8 mouse cellular contexts compared by ENCODE assay signal in genomic region chr11:119089235-119090075, GRCm38 (mm10). TPM values are rescaled to one million over a fixed set of nuclear protein-coding genes. Genes with fewer than 3 reads are reported as not detected.
DNase-seq lines count a peak whose midpoint lies in the region; ATAC-seq and TF ChIP-seq lines count a peak whose summit lies in the region.

No protein-coding gene starts in this region.

- no peaks in the 10 kb centered on the region for H3K36me3 ChIP-seq in liver, adult 2 months (ENCODE audit: control insufficient read depth, insufficient read depth, low read length)
- no peaks in the 10 kb centered on the region for H3K36me3 ChIP-seq in hindbrain, embryonic 10.5 days
- H3K36me3 ChIP-seq in limb, embryonic 12.5 days: no peaks in the 10 kb centered on the region
- no peaks in the 10 kb centered on the region for H3K36me3 ChIP-seq in neural tube, embryonic 12.5 days

- peaks cover 14% of the 10 kb centered on the region for H3K4me1 ChIP-seq in liver, adult 2 months (ENCODE audit: control insufficient read depth, insufficient read depth, low read length)
- peaks cover 66% of the 10 kb centered on the region for H3K4me1 ChIP-seq in hindbrain, embryonic 10.5 days (replicated peaks)
- peaks cover 58% of the 10 kb centered on the region for H3K4me1 ChIP-seq in limb, embryonic 12.5 days (replicated peaks)
- peaks cover 41% of the 10 kb centered on the region for H3K4me1 ChIP-seq in neural tube, embryonic 12.5 days

- no peak for ATAC-seq in limb, embryonic 12.5 days (ENCODE audit: insufficient number of reproducible peaks, insufficient read depth, low FRiP score, low TSS enrichment, low read depth)
- no peak for ATAC-seq in neural tube, embryonic 12.5 days (ENCODE audit: low FRiP score, low read depth)

- H3K4me3 ChIP-seq in liver, adult 2 months (ENCODE audit: insufficient read depth, low read depth, low read length): peak overlapping the region; percentile 65; the same call in 1 of the 2 replicates
- peak overlapping the region; percentile 65 for H3K4me3 ChIP-seq in hindbrain, embryonic 10.5 days
- peak overlapping the region; percentile 57 for H3K4me3 ChIP-seq in limb, embryonic 12.5 days (replicated peaks)
- H3K4me3 ChIP-seq in neural tube, embryonic 12.5 days: peak overlapping the region; percentile 46

- no peaks in the 10 kb centered on the region for H3K27me3 ChIP-seq in liver, adult 2 months (ENCODE audit: control insufficient read depth, insufficient read depth, low read length)
- peaks cover 86% of the 10 kb centered on the region for H3K27me3 ChIP-seq in hindbrain, embryonic 10.5 days (ENCODE audit: insufficient read depth, poor library complexity, severe bottlenecking)
- H3K27me3 ChIP-seq in limb, embryonic 12.5 days: peaks cover 57% of the 10 kb centered on the region
- peaks cover 64% of the 10 kb centered on the region for H3K27me3 ChIP-seq in neural tube, embryonic 12.5 days (replicated peaks)

- H3K4me2 ChIP-seq in limb, embryonic 12.5 days: peak overlapping the region; percentile 95
- peak overlapping the region; percentile 96 for H3K4me2 ChIP-seq in neural tube, embryonic 12.5 days (replicated peaks)

- TF ChIP-seq CTCF in liver, adult 2 months (IDR thresholded peaks at IDR 0.05; ENCODE audit: low read depth, low read length): no peak

- TF ChIP-seq POLR2A in liver, adult 2 months (IDR thresholded peaks at IDR 0.05; ENCODE audit: extremely low read depth, insufficient read depth, low read length): no peak

- no peaks in the 10 kb centered on the region for H3K9me3 ChIP-seq in hindbrain, embryonic 10.5 days
- H3K9me3 ChIP-seq in limb, embryonic 12.5 days: no peaks in the 10 kb centered on the region
- no peaks in the 10 kb centered on the region for H3K9me3 ChIP-seq in neural tube, embryonic 12.5 days

- peak overlapping the region; percentile 86 for H3K9ac ChIP-seq in liver, adult 2 months (ENCODE audit: low read depth, low read length)
- H3K9ac ChIP-seq in limb, embryonic 12.5 days (replicated peaks): peak overlapping the region; percentile 65
- H3K9ac ChIP-seq in neural tube, embryonic 12.5 days: peak overlapping the region; percentile 62

- no peak overlapping the region for H3K27ac ChIP-seq in liver, adult 2 months (replicated peaks; ENCODE audit: insufficient read depth, low read depth, low read length)
- peak overlapping the region; percentile 84 for H3K27ac ChIP-seq in hindbrain, embryonic 10.5 days
- no peak overlapping the region for H3K27ac ChIP-seq in limb, embryonic 12.5 days
- no peak overlapping the region for H3K27ac ChIP-seq in neural tube, embryonic 12.5 days

- H3K79me2 ChIP-seq in liver, adult 2 months (ENCODE audit: control insufficient read depth, insufficient read depth, low read length): peaks cover 5% of the 10 kb centered on the region; the same call in 1 of the 2 replicates

- 15% methylated on average over 41 of the region's 41 CpGs for WGBS in liver, adult 2 months
- under 1% methylated on average over 41 of the region's 41 CpGs for WGBS in hindbrain, embryonic 10.5 days
- under 1% methylated on average over 41 of the region's 41 CpGs for WGBS in limb, embryonic 12.5 days
- under 1% methylated on average over 41 of the region's 41 CpGs for WGBS in neural tube, embryonic 12.5 days

- DNase-seq in liver, adult 2 months (ENCODE audit: extremely low read depth, low read depth, low spot score): no peak
- no peak for DNase-seq in liver
- DNase-seq in embryo, embryonic 11 days: peak; percentile 39
- peak; percentile 49 for DNase-seq in hindbrain, embryonic 10.5 days (ENCODE audit: low spot score)
- DNase-seq in c-Kit-positive CD71-positive TER-119-positive erythroid progenitor cells, embryonic 14.5 days (ENCODE audit: low spot score): no peak
- no peak for DNase-seq in frontal cortex, postnatal 10 days (ENCODE audit: low spot score in 2 of 2)

RNA-seq across cellular contexts. Expression of gene Cbx4, which starts 3.4 kb away (rescaled TPM):
- total RNA-seq in liver, adult 2 months (2014; rRNA removed): 2.8 and 2.9 TPM in 2 replicates
- 7.9 and 8.2 TPM in 2 replicates for polyA plus RNA-seq in liver, adult 2 months (2012; rRNA removed)
- polyA plus RNA-seq in hindbrain, embryonic 10.5 days (2016; fragmentation: Nextera tagmentation; extraction: Ambion mirVana): 4.4 and 8.2 TPM in 2 replicates
- polyA plus RNA-seq in limb, embryonic 12.5 days (2016; fragmentation: Nextera tagmentation; extraction: Ambion mirVana): 9.8 and 12.5 TPM in 2 replicates
- polyA plus RNA-seq in neural tube, embryonic 12.5 days (2016; fragmentation: Nextera tagmentation; extraction: Ambion mirVana): 12.5 and 12.7 TPM in 2 replicates

RNA-seq across cellular contexts. Expression of gene Cbx8, which starts 48.7 kb away (rescaled TPM):
- total RNA-seq in liver, adult 2 months (2014; rRNA removed): 4.3 and 5.1 TPM in 2 replicates
- 1.7 and 4.4 TPM in 2 replicates for polyA plus RNA-seq in liver, adult 2 months (2012; rRNA removed)
- polyA plus RNA-seq in hindbrain, embryonic 10.5 days (2016; fragmentation: Nextera tagmentation; extraction: Ambion mirVana): 11.2 and 13.0 TPM in 2 replicates
- polyA plus RNA-seq in limb, embryonic 12.5 days (2016; fragmentation: Nextera tagmentation; extraction: Ambion mirVana): 11.8 and 13.0 TPM in 2 replicates
- polyA plus RNA-seq in neural tube, embryonic 12.5 days (2016; fragmentation: Nextera tagmentation; extraction: Ambion mirVana): 8.6 and 9.9 TPM in 2 replicates

Comparison
In these comparisons a context has a peak if more than half of its experiments do, and no peak if none do; other contexts are left out.
1. DNase-seq: peak in embryo, embryonic 11 days (single experiment) and hindbrain, embryonic 10.5 days (single experiment); none in liver, adult 2 months (single experiment), liver (single experiment), c-Kit-positive CD71-positive TER-119-positive erythroid progenitor cells, embryonic 14.5 days (single experiment) and frontal cortex, postnatal 10 days (0 of 2).
2. Peak in every context shown above with its lines, with median percentiles within 50 percentile points of each other: H3K4me3 ChIP-seq and H3K9ac ChIP-seq.